Mouse (Mus musculus): Measurements from ENCODE around the gene Rhox3e.
"Not testable (repeated sequence)": the region's sequence is repeated elsewhere in the genome, so short reads cannot be mapped to it uniquely, and the experiment has no call there.

The Rhox3e gene

GRCm38 (mm10) chrX:37541719-37542118 lies at the start of gene Rhox3e:
Gene Rhox3e (plus strand): TSS chrX:37542019.
- not testable (repeated sequence) for DNase-seq

DNA sequence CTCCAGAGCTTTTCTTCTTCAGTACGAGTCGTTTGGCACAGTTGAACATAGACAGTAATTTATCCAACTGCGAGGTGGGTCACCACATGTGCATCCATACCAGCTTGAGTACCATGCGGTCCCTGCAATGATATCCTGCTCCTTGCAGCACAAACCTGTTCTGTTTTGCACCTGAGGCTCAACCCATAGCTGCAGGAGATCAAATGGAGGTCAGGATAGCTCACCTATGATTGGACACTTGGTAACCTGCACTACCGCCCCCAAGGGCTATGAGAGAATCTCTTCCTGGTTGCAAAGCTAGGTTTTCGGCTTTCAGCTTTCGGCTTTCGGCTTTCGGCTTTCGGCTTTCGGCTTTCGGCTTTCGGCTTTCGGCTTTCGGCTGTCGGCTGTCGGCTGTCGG lies 27.8 kb upstream of the Rhox3e start, which contains the start of gene Rhox4d:
Rhox4d (plus strand) TSS at position 301 of the 400 bp plus-strand sequence.
- not testable (repeated sequence) for DNase-seq

DNA sequence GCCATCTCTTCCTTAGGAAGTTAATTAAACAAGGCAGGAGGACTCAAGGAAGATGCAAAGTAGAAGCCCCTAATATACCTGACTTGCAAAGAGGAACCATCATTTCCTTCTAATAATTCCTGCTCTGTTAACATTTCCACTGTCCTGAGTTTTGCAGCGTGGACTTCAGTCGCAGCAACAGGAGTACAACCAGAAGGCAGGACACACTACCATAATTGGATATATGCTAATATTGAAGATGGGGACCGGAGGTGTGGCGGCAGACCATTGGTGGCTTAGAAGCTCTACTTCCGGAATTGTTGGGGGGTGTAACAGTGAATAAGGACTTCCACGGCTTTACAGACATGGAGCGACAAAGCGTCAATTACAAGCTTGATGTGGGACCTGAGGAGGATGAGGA lies 11.7 kb upstream of the Rhox3e start, which contains the start of gene Rhox2e:
Rhox2e (plus strand) TSS at position 301 of the 400 bp plus-strand sequence.
- DNase-seq, result not testable (repeated sequence)

- DNase-seq, result not testable (repeated sequence)
Observed at GRCm38 (mm10) chrX:37557112-37557511, 15.3 kb downstream of the Rhox3e start, which contains the start of gene Rhox4e. Gene Rhox4e (plus strand): TSS chrX:37557412.

- DNase-seq, result not testable (repeated sequence)
Observed at GRCm38 (mm10) chrX:37571105-37571504, 29.3 kb downstream of the Rhox3e start, which contains the start of gene Rhox2f. Gene Rhox2f (plus strand): TSS chrX:37571405.

DNA sequence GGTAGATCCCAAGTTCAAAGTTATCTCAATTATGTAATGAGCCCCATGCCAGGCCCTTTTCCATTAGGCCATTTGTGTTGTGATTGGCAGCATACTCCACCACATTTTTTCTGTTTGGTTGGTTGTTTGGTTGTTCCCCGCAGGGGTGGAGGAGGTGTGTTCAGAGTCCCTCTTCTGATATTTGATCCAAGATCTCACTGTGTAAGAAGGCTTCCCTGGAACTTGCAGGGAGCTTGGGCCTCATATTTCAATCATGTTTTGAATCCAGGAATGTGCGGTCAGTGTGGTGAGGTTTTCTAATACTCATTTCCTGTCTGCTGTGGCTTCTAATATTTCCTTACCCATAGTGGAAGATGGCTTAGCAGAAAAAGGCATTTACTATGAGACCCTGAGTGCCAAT lies 30.8 kb downstream of the Rhox3e start:
- not testable (repeated sequence) for DNase-seq

- DNase-seq, result not testable (repeated sequence)
Observed at GRCm38 (mm10) chrX:37580692-37581091, 38.9 kb downstream of the Rhox3e start, which contains the start of gene Rhox3f. Gene Rhox3f (plus strand): TSS chrX:37580992.

Data from layer of hippocampus, adult 9-11 months (tissue).